Mouse (Mus musculus) spleen, adult 2 months (tissue): ENCODE results near the gene Gh.

Experiments used
- CTCF ChIP-seq: fragments of 200-500 bp; IDR thresholded peaks from 2 replicates; pipeline ENCODE4 v1.5.1; 2011; ENCODE audit warnings: mild to moderate bottlenecking, inconsistent platforms; ENCODE audit not compliant: insufficient read depth, insufficient read length, insufficient replicate concordance; ENCODE audit errors: extremely low read depth
- POLR2A ChIP-seq: fragments of 200-500 bp; IDR thresholded peaks from 2 replicates; pipeline ENCODE4 v1.6.1; 2011; ENCODE audit warnings: low read depth, low read length, inconsistent platforms

GRCm38 (mm10) chr11:106283371-106283770, 18.3 kb downstream of the Gh start:
- no peak for TF ChIP-seq CTCF
- no peak for TF ChIP-seq POLR2A
